Mouse (Mus musculus) cerebellum, adult 2 months (tissue): ENCODE results near the gene Casp3.

Source experiments
- CTCF ChIP-seq: fragments of 200-500 bp; IDR thresholded peaks from 2 replicates; pipeline ENCODE4 v1.5.1; 2011; ENCODE audit warnings: low read depth, mild to moderate bottlenecking, control low read depth, low read length, moderate library complexity, borderline replicate concordance; ENCODE audit not compliant: insufficient read depth
- POLR2A ChIP-seq: fragments of 200-500 bp; IDR thresholded peaks from 2 replicates; pipeline ENCODE4 v1.6.1; 2011; ENCODE audit warnings: low read length, control low read depth, borderline replicate concordance; ENCODE audit not compliant: insufficient read depth

DNA sequence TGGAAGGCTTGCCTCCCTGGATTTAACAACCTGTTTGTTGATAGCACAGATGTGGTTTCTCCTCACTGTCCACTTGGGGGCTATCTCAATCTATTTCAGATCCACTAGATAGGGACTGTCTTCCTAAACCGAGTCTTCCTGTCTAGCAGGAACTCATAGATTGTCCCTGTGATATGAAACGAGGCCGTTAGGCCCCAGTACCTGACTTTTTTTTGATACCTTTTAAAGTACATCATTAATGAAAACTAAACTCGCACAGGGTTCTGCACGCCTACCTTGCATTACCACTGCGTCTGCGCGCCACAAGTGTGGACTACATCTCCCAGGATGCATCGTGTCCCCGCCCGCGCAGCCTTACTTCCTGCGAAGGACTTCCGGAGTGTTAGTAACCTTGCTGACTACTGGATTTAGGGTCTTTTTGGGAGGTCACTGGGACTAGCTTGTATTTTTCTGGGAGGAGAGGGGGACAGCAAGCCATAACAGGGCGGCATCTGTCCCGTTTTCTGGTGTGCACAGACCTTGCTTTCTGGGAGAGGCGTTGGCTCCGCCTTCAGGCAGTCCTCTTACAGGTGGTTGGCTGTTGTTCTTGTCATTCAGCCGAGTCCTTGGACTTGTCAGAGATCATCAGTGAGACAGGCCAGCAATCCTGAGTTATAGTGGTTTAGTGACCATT lies 69.7 kb downstream of the Casp3 start:
- TF ChIP-seq CTCF = peak; percentile 40; the same call in 1 of the 2 replicates
- no peak for TF ChIP-seq POLR2A
